Mouse (Mus musculus) midbrain, embryonic 10.5 days (tissue): ENCODE results near the gene Hltf. TPM values are rescaled to one million over a fixed set of nuclear protein-coding genes. Genes with fewer than 3 reads are reported as not detected.
A peak's percentile ranks its signal among the peaks of the same experiment; 100 is the strongest.

Experiments
- DNase-seq: peaks from one replicate; pipeline ENCODE4 v3.0.0-alpha.2; 2017; ENCODE audit warnings: low spot score
- H3K27ac ChIP-seq: fragments of 300-500 bp; sonication (generic); replicated peaks from 2 replicates; pipeline ENCODE4 v1.5.1; 2016; ENCODE audit warnings: mild to moderate bottlenecking
- H3K27me3 ChIP-seq: fragments of 300-500 bp; sonication (generic); 2 replicates; pipeline ENCODE4 v1.6.1; 2016; ENCODE audit warnings: low read depth, mild to moderate bottlenecking; ENCODE audit not compliant: poor library complexity, severe bottlenecking
- H3K36me3 ChIP-seq: fragments of 300-500 bp; sonication (generic); 2 replicates; pipeline ENCODE4 v1.6.1; 2016; ENCODE audit warnings: mild to moderate bottlenecking, moderate library complexity
- H3K4me1 ChIP-seq: fragments of 300-500 bp; sonication (generic); 2 replicates; pipeline ENCODE4 v1.6.1; 2016
- H3K4me3 ChIP-seq: fragments of 300-500 bp; sonication (generic); 2 replicates; pipeline ENCODE4 v1.5.1; 2016; ENCODE audit warnings: mild to moderate bottlenecking, moderate library complexity
- H3K9me3 ChIP-seq: fragments of 300-500 bp; sonication (generic); replicated peaks from 2 replicates; pipeline ENCODE4 v1.6.1; 2016; ENCODE audit warnings: mild to moderate bottlenecking
- WGBS: fragments of 180-500 bp; shearing (Covaris S2); methylation state at CpG from one replicate; pipeline ENCODE4 v1.1.7; 2016; 5-methylcytosine and 5-hydroxymethylcytosine counted together
- polyA plus RNA-seq: library from polyadenylated mRNA; unstranded; fragments of >200 nt; fragmentation: Nextera tagmentation; extraction: Ambion mirVana; gene quantifications from 2 replicates; pipeline ENCODE4 v1.2.1, GENCODE M21; 2016

Gene Hltf
- polyA plus RNA-seq, 1 experiment from 2014 or later, result 15.8 TPM

- DNase-seq, result no peak
- Histone ChIP-seq H3K4me3 (no peak overlapping the region), H3K9me3 (no peaks in the 10 kb centered on the region), H3K27ac (no peak overlapping the region), H3K4me1 (peaks cover 26% of the 10 kb centered on the region), H3K36me3 (no peaks in the 10 kb centered on the region), H3K27me3 (no peaks in the 10 kb centered on the region)
- WGBS, result 41% methylated on average over 1 of the region's 1 CpGs
Measured at GRCm38 (mm10) chr3:20141679-20142078, 84.1 kb downstream of the Hltf start.

DNA sequence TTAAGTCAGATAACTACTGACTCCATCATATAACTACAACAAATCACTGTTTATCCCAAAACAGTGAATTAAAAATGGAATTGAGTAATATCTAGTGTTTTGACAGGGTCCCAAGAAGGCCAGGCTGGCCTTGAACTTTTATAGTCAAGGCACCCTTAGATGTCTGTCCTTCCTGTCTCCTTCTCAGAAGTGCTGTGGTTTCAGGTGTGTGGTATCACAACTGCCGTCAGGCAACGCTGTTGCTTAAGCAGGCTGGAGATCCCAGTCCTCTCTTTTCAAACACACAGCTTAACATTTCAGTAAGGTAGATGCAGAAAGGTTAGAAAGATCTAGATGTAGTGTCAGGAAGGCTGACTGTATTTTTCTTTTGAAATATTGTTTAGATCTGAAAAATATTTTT, 84.5 kb downstream of the Hltf start:
- H3K4me1 ChIP-seq, result peaks cover 30% of the 10 kb centered on the region
- H3K27me3 ChIP-seq, result no peaks in the 10 kb centered on the region
- H3K9me3 ChIP-seq, result no peaks in the 10 kb centered on the region
- no peak overlapping the region for H3K4me3 ChIP-seq
- 94% methylated on average over 2 of the region's 2 CpGs for WGBS
- H3K36me3 ChIP-seq, result no peaks in the 10 kb centered on the region
- no peak overlapping the region for H3K27ac ChIP-seq
- no peak for DNase-seq

DNA sequence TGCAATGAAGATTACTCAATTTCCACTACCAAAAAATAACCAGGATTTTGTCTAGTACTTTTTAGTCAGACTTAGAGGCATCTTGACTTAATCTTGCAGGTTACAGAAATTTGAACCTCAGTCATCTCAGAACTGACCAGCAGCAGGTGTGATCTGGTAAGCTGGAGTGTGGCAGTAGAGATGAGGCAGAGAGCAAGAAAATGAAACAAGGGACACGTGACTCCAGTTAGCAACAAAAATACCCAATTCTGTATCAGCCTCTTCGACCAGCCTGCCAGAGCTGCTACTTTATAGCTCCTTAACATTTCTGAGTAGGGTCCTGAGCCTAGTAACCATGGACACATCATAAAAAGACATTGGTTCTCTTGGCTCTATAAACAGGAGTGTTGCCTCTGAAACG, 85.0 kb downstream of the Hltf start:
- H3K36me3 ChIP-seq, result no peaks in the 10 kb centered on the region
- no peaks in the 10 kb centered on the region for H3K27me3 ChIP-seq
- H3K9me3 ChIP-seq, result no peaks in the 10 kb centered on the region
- no peak for DNase-seq
- H3K4me3 ChIP-seq, result no peak overlapping the region
- peaks cover 35% of the 10 kb centered on the region for H3K4me1 ChIP-seq
- no peak overlapping the region for H3K27ac ChIP-seq
- 84% methylated on average over 3 of the region's 3 CpGs for WGBS

DNA sequence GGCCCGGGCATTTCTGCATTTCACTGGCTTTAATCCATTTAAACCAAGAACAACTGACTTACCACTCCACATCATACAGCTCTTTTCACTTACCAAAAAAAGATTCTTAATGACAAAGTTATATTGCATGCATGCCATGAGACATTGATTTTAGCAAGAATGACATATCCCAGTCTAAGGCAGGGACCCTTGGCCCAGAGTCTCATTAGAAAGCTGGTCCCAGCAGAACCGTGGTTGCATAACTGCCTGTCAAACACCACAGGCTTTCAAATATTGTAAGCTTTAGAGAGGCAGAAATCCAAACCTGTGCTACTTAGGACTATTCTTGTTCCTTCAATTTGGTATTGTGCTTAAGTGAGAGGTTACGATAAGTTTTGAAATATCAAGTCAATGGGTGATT, 86.1 kb downstream of the Hltf start:
- DNase-seq, result no peak
- H3K9me3 ChIP-seq, result no peaks in the 10 kb centered on the region
- no peaks in the 10 kb centered on the region for H3K27me3 ChIP-seq
- 0 out of 2 replicates have a peak, but pooled peaks cover 2% of the 10 kb centered on the region for H3K36me3 ChIP-seq
- H3K27ac ChIP-seq, result no peak overlapping the region
- H3K4me3 ChIP-seq, result no peak overlapping the region
- 65% methylated on average over 3 of the region's 3 CpGs for WGBS
- peaks cover 38% of the 10 kb centered on the region for H3K4me1 ChIP-seq

GRCm38 (mm10) chr3:20144401-20144800, 86.8 kb downstream of the Hltf start:
- H3K27me3 ChIP-seq, result no peaks in the 10 kb centered on the region
- H3K27ac ChIP-seq, result no peak overlapping the region
- no peaks in the 10 kb centered on the region for H3K9me3 ChIP-seq
- no peak overlapping the region for H3K4me3 ChIP-seq
- 44% methylated on average over 2 of the region's 2 CpGs for WGBS
- peaks cover 7% of the 10 kb centered on the region; the same call in 1 of the 2 replicates for H3K36me3 ChIP-seq
- peaks cover 38% of the 10 kb centered on the region for H3K4me1 ChIP-seq
- DNase-seq, result no peak

DNA sequence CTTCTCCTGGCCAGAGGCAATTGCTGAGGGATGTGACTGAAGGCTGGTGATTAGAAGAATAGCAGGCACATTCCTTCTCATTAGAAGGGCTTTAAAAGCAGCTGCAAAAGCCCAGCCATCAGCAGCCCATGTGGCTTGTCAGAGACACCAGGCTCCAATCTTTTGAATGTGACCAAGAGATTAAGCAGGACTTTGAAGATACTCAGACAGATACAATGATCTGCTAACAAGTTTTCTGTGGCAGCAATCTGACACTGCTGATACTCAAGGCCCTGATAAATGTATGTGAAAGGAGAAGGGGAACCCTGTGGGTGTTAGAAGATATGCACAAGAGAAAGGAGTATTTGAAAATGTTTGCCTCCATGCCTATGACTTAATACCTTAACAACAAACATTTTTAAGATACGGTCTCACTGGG, 88.1 kb downstream of the Hltf start:
- 45% methylated on average over 1 of the region's 1 CpGs for WGBS
- no peaks in the 10 kb centered on the region for H3K9me3 ChIP-seq

GRCm38 (mm10) chr3:20146884-20147395, 89.3 kb downstream of the Hltf start:
- DNase-seq, result peak; percentile 28
- H3K4me1 ChIP-seq, result peaks cover 33% of the 10 kb centered on the region
- no peak overlapping the region for H3K27ac ChIP-seq
- H3K27me3 ChIP-seq, result no peaks in the 10 kb centered on the region
- H3K36me3 ChIP-seq, result peaks cover 13% of the 10 kb centered on the region
- 51% methylated on average over 7 of the region's 7 CpGs for WGBS
- no peak overlapping the region for H3K4me3 ChIP-seq
- H3K9me3 ChIP-seq, result no peaks in the 10 kb centered on the region

More for the DNA sequence above, 88.1 kb downstream of the Hltf start:
- no peak overlapping the region for H3K27ac ChIP-seq
- DNase-seq, result no peak
- H3K36me3 ChIP-seq, result peaks cover 13% of the 10 kb centered on the region; the same call in 1 of the 2 replicates
- H3K4me1 ChIP-seq, result peaks cover 38% of the 10 kb centered on the region
- H3K27me3 ChIP-seq, result no peaks in the 10 kb centered on the region
- H3K4me3 ChIP-seq, result no peak overlapping the region

DNA sequence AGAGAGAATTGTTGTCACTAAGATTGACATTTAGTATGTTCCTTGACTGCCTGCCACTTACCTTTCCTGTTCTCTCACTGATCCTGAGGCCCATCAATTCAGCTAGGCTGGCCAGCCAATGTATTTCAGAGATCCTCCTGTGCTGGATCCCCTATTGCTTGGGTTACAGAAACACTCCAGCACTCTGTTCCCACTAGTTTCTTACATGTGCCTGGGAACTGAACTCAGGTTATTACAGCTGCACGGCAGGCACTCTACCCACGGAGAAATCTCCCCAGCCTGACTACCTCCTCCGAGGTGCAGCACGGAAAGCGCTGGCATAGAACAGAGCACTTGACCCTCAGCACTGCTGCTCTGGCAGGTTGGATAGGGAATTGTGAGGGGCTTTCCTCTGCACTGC, 90.0 kb downstream of the Hltf start:
- H3K4me1 ChIP-seq, result peaks cover 33% of the 10 kb centered on the region
- no peak overlapping the region for H3K27ac ChIP-seq
- 85% methylated on average over 5 of the region's 5 CpGs for WGBS
- peaks cover 13% of the 10 kb centered on the region for H3K36me3 ChIP-seq
- no peaks in the 10 kb centered on the region for H3K9me3 ChIP-seq
- DNase-seq, result no peak
- H3K4me3 ChIP-seq, result no peak overlapping the region
- H3K27me3 ChIP-seq, result no peaks in the 10 kb centered on the region

GRCm38 (mm10) chr3:20150511-20150910, 92.9 kb downstream of the Hltf start:
- Histone ChIP-seq H3K4me1 (peaks cover 34% of the 10 kb centered on the region), H3K9me3 (no peaks in the 10 kb centered on the region), H3K36me3 (peaks cover 13% of the 10 kb centered on the region), H3K27me3 (peaks cover 4% of the 10 kb centered on the region), H3K27ac (no peak overlapping the region), H3K4me3 (no peak overlapping the region)
- no peak for DNase-seq
- WGBS, result 82% methylated on average over 2 of the region's 2 CpGs

DNA sequence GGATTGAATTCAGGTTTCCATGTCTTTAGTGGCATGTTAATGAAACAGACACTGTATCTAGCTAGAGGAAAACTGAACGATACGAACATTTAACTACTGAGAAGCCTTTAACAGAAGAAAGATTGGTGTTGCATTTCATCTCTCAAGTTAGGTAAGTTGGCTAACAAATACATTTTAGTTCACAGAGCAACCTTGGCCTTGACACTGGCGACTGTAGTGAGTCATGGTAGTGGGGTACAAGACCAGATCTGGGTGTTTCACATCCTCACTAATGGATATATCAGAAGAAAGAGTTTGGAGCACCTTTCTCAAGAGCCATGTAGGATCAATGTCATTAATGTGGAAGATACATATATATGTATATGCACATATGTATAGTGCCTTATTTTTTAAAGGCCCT, 94.0 kb downstream of the Hltf start:
- 94% methylated on average over 3 of the region's 3 CpGs for WGBS
- Histone ChIP-seq H3K4me1 (peaks cover 27% of the 10 kb centered on the region), H3K36me3 (peaks cover 13% of the 10 kb centered on the region), H3K27ac (no peak overlapping the region), H3K27me3 (peaks cover 10% of the 10 kb centered on the region), H3K4me3 (no peak overlapping the region), H3K9me3 (no peaks in the 10 kb centered on the region)
- DNase-seq, result no peak

- Histone ChIP-seq H3K27me3 (peaks cover 10% of the 10 kb centered on the region), H3K27ac (peak within 1 kb of the TSS; percentile 85), H3K4me3 (peak within 1 kb of the TSS; percentile 84), H3K9me3 (peaks cover 6% of the 10 kb centered on the region; the same call in 1 of the 2 replicates), H3K36me3 (peaks cover 6% of the 10 kb centered on the region; the same call in 1 of the 2 replicates), H3K4me1 (peaks cover 15% of the 10 kb centered on the region; the same call in 1 of the 2 replicates)
- DNase-seq, result peak; percentile 61
- 1% methylated on average over 73 of the region's 73 CpGs for WGBS
Measured at GRCm38 (mm10) chr3:20154531-20155367, 97.1 kb downstream of the Hltf start, which contains the start of gene Gyg. Gyg (minus strand) TSS chr3:20155317.

DNA sequence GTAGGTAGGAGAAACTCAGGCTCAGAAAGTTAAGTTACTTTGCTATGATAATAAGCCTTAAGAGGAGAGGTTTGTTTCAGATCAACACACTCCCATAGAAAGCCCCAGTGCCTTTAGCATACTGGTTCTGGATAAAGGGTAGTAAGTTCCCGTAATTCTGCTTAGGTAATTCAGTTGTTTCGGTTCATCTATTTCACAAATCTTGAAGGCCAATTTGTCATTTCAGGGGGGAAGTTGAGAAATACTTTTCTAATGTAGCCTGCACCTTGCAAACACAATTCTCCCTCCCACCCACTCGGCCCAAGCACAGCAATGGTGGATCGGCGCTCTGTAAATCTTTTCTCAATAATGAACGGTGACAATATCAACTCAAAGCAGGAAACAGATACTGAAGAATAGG, 97.9 kb downstream of the Hltf start:
- Histone ChIP-seq H3K4me3 (peak overlapping the region; percentile 84), H3K36me3 (peaks cover under 1% of the 10 kb centered on the region; the same call in 1 of the 2 replicates), H3K27ac (no peak overlapping the region), H3K9me3 (peaks cover 10% of the 10 kb centered on the region; the same call in 1 of the 2 replicates), H3K4me1 (peaks cover 15% of the 10 kb centered on the region; the same call in 1 of the 2 replicates), H3K27me3 (peaks cover 10% of the 10 kb centered on the region)
- 84% methylated on average over 6 of the region's 6 CpGs for WGBS
- no peak for DNase-seq

DNA sequence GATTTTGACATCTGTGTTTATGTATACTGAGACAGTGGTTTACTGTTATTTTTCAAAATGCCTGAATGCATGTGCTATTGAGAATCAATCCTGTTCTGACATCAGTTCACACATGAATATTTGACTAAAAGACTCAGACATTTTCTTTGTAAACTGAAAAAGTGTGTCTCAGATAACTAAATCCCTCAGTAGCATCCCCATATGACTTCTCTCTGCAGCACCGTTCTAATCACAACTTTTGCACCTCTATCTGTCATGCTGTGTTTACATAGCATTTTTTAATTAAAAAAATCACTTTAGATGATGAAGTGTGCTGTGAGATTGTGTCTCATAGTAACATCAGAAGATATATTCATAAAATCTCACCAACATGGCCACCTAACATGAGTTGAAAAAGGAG, 109.9 kb downstream of the Hltf start:
- no peak for DNase-seq
- Histone ChIP-seq H3K36me3 (no peaks in the 10 kb centered on the region), H3K27ac (no peak overlapping the region), H3K9me3 (no peaks in the 10 kb centered on the region), H3K27me3 (no peaks in the 10 kb centered on the region), H3K4me1 (no peaks in the 10 kb centered on the region), H3K4me3 (no peak overlapping the region)
- 87% methylated on average over 1 of the region's 1 CpGs for WGBS
